Mouse (Mus musculus) limb, embryonic 11.5 days (tissue): ENCODE measurements around the gene Bnip3. TPM values are rescaled to one million over a fixed set of nuclear protein-coding genes. Genes with fewer than 3 reads are reported as not detected.
A peak's percentile ranks its signal among the peaks of the same experiment; 100 is the strongest.

Source experiments
- ATAC-seq: fragments of 200-750 bp; cut with Nextera tagmentation; 2 replicates; pipeline ENCODE4 v1.8.0; 2017; ENCODE audit warnings: low read depth; ENCODE audit not compliant: insufficient number of reproducible peaks, low FRiP score, low TSS enrichment
- DNase-seq: peaks from one replicate; pipeline ENCODE4 v3.0.0-alpha.2; 2015; ENCODE audit warnings: low spot score
- H3K27ac ChIP-seq: fragments of 300-500 bp; sonication (generic); replicated peaks from 2 replicates; pipeline ENCODE4 v1.5.1; 2014; ENCODE audit warnings: low read depth, mild to moderate bottlenecking, low read length
- H3K27me3 ChIP-seq: fragments of 300-500 bp; sonication (generic); 2 replicates; pipeline ENCODE4 v1.6.1; 2014; ENCODE audit warnings: mild to moderate bottlenecking, low read length, mixed read lengths; ENCODE audit not compliant: control insufficient read depth, insufficient read depth
- H3K36me3 ChIP-seq: fragments of 300-500 bp; sonication (generic); 2 replicates; pipeline ENCODE4 v1.6.1; 2014; ENCODE audit warnings: mild to moderate bottlenecking, low read length, moderate library complexity, mixed read lengths; ENCODE audit not compliant: control insufficient read depth, insufficient read depth
- H3K4me1 ChIP-seq: fragments of 300-500 bp; sonication (generic); 2 replicates; pipeline ENCODE4 v1.6.1; 2014; ENCODE audit warnings: low read length, mixed read lengths; ENCODE audit not compliant: control insufficient read depth, insufficient read depth
- H3K4me2 ChIP-seq: fragments of 300-500 bp; sonication (generic); 2 replicates; pipeline ENCODE4 v1.6.1; 2014; ENCODE audit warnings: low read depth, mild to moderate bottlenecking, moderate library complexity; ENCODE audit not compliant: severe bottlenecking
- H3K4me3 ChIP-seq: fragments of 300-500 bp; sonication (generic); 2 replicates; pipeline ENCODE4 v1.5.1; 2014; ENCODE audit warnings: low read depth, low read length
- H3K9ac ChIP-seq: fragments of 300-500 bp; sonication (generic); 2 replicates; pipeline ENCODE4 v1.6.1; 2014; ENCODE audit warnings: mild to moderate bottlenecking, low read length
- H3K9me3 ChIP-seq: fragments of 300-500 bp; sonication (generic); 2 replicates; pipeline ENCODE4 v1.6.1; 2016; ENCODE audit warnings: low read length; ENCODE audit not compliant: control insufficient read depth
- WGBS: fragments of 180-500 bp; shearing (Covaris S2); extraction: QIAGEN DNeasy Blood & Tissue Kit; methylation state at CpG from one replicate; pipeline ENCODE4 v1.1.7; 2014; 5-methylcytosine and 5-hydroxymethylcytosine counted together
- polyA plus RNA-seq: library from polyadenylated mRNA; unstranded; fragments of >200 nt; fragmentation: Nextera tagmentation; extraction: Ambion mirVana; gene quantifications from 2 replicates; pipeline ENCODE4 v1.2.1, GENCODE M21; 2014

The Bnip3 gene
- polyA plus RNA-seq, 1 experiment from 2014 or later = 117 TPM

GRCm38 (mm10) chr7:138845544-138846391 lies 63.6 kb downstream of the Bnip3 start, which contains the start of the genes Ppp2r2d and Mapk1ip1:
Ppp2r2d (plus strand) TSS chr7:138846079.
Mapk1ip1 (minus strand) TSS chr7:138846273.
- Histone ChIP-seq H3K9me3 (no peaks in the 10 kb centered on the region), H3K4me2 (peak within 1 kb of the TSS; percentile 77), H3K4me3 (peak within 1 kb of the TSS; percentile 100), H3K9ac (peak within 1 kb of the TSS; percentile 95), H3K27me3 (no peaks in the 10 kb centered on the region), H3K27ac (peak within 1 kb of the TSS; percentile 84), H3K4me1 (peaks cover 8% of the 10 kb centered on the region; the same call in 1 of the 2 replicates), H3K36me3 (peaks cover 2% of the 10 kb centered on the region; the same call in 1 of the 2 replicates)
- DNase-seq (peak; percentile 98), ATAC-seq (peak; percentile 91)
- WGBS = under 1% methylated on average over 51 of the region's 51 CpGs

- H3K4me1 ChIP-seq = peaks cover 8% of the 10 kb centered on the region; the same call in 1 of the 2 replicates
Observed at GRCm38 (mm10) chr7:138845111-138845510, 64.2 kb downstream of the Bnip3 start.

GRCm38 (mm10) chr7:138843421-138843820 lies 65.9 kb downstream of the Bnip3 start:
- H3K4me2 ChIP-seq = no peak overlapping the region
- H3K27ac ChIP-seq = no peak overlapping the region
- no peak overlapping the region for H3K9ac ChIP-seq
- H3K4me3 ChIP-seq = no peak overlapping the region
- no peaks in the 10 kb centered on the region for H3K9me3 ChIP-seq
- ATAC-seq (no peak), DNase-seq (no peak)
- WGBS = 95% methylated on average over 4 of the region's 4 CpGs
- H3K4me1 ChIP-seq = peaks cover 8% of the 10 kb centered on the region; the same call in 1 of the 2 replicates
- H3K27me3 ChIP-seq = no peaks in the 10 kb centered on the region
- H3K36me3 ChIP-seq = peaks cover 2% of the 10 kb centered on the region; the same call in 1 of the 2 replicates

More at GRCm38 (mm10) chr7:138845111-138845510, 64.2 kb downstream of the Bnip3 start:
- Histone ChIP-seq H3K4me2 (peak overlapping the region; percentile 77), H3K27ac (no peak overlapping the region), H3K9me3 (no peaks in the 10 kb centered on the region), H3K4me3 (peak overlapping the region; percentile 100), H3K27me3 (no peaks in the 10 kb centered on the region), H3K9ac (peak overlapping the region; percentile 37), H3K36me3 (peaks cover 2% of the 10 kb centered on the region; the same call in 1 of the 2 replicates)
- DNase-seq (no peak), ATAC-seq (no peak)
- WGBS = 39% methylated on average over 8 of the region's 8 CpGs

GRCm38 (mm10) chr7:138841436-138842151 lies 67.7 kb downstream of the Bnip3 start:
- no peak for DNase-seq
- WGBS = 55% methylated on average over 3 of the region's 3 CpGs
- ATAC-seq = no peak
- Histone ChIP-seq H3K4me1 (peaks cover 8% of the 10 kb centered on the region; the same call in 1 of the 2 replicates), H3K9ac (no peak overlapping the region), H3K27ac (no peak overlapping the region), H3K4me3 (no peak overlapping the region), H3K36me3 (no peaks in the 10 kb centered on the region), H3K27me3 (no peaks in the 10 kb centered on the region), H3K4me2 (no peak overlapping the region), H3K9me3 (no peaks in the 10 kb centered on the region)

Other genes with a start within 250 kb of the Bnip3 start
- gene Ppp2r2d, start 63.4 kb downstream of the Bnip3 start, polyA plus RNA-seq = 70.1 and 71.3 TPM in 2 replicates
- gene Mapk1ip1, start 63.2 kb downstream of the Bnip3 start, polyA plus RNA-seq = 12.2 and 12.9 TPM in 2 replicates
- 0.35 and 0.45 TPM in 2 replicates for gene Jakmip3, start 31.2 kb upstream of the Bnip3 start, polyA plus RNA-seq
- 31.0 and 32.8 TPM in 2 replicates for gene Dpysl4, start 176.5 kb upstream of the Bnip3 start, polyA plus RNA-seq